Mouse (Mus musculus) megakaryocyte-erythroid progenitor cell, adult 5 weeks (primary cell): ENCODE measurements around the gene Gm10409. TPM values are rescaled to one million over a fixed set of nuclear protein-coding genes. Genes with fewer than 3 reads are reported as not detected.

Source experiments
- polyA plus RNA-seq: library from polyadenylated mRNA; stranded (reverse); fragments of >175 nt; gene quantifications from 2 replicates; pipeline ENCODE4 v1.2.3, GENCODE M21; 2012

Gm10409 gene
- not detected in 2 replicates for polyA plus RNA-seq

DNA sequence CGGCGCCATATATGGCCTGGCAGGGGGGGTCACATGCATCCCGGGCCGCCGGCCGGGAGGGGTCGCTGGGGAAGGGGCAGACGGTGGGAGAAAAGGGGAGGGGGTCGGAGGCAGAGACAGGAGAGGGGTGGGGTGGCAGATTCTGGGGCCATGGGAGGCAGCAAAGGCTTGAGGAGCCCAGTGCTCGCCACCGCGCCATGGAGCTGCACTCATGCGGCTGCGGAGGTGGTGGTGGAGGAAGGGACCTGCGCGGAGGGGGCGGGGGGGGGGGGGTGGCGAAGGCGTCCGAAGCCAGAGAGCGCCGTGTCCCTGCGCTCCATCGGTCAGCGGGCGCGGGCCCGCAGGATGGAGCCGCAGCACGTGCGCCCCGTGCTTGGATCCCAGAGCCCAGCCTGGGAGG lies at the start of gene Gm10409:
TSS of gene Gm10409 (plus strand) at position 301 of the 400 bp plus-strand sequence.

GRCm38 (mm10) chr14:3394793-3395192 lies 17.6 kb upstream of the Gm10409 start, which contains the start of gene Gm10413:
TSS of gene Gm10413 (plus strand) at chr14:3395093.

GRCm38 (mm10) chr14:3427803-3428202 lies 15.4 kb downstream of the Gm10409 start, which contains the start of gene Gm3005:
TSS of gene Gm3005 (plus strand) at chr14:3428103.

DNA sequence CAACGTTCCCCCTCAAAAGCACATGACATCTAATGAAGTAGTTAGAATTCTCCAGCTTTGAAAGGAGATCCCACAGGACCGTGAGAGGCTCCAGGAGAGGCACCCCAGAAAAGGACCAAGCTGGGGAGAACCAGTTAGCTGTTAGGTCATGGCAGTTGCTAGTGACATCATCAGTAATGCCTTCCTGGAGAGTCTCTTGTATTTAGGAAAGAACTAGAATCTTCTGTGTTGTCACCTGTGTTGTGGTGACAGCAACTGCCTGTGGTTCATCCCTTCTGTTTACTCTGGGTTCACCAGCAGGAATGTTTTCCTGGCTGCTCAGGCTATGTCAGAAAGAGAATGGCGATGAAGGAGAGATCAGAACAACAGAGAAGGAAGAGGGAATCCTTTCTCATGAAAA lies 36.7 kb downstream of the Gm10409 start, which contains the start of gene Gm10408:
TSS of gene Gm10408 (plus strand) at position 301 of the 400 bp plus-strand sequence.

Other genes starting within 250 kb of the Gm10409 start
- gene Gm5795, start 224.4 kb upstream of the Gm10409 start, polyA plus RNA-seq, result not detected in 2 replicates
- not detected in 2 replicates for gene D830030K20Rik, start 204.1 kb upstream of the Gm10409 start, polyA plus RNA-seq
- not detected in 2 replicates for gene Gm2956, start 80.0 kb upstream of the Gm10409 start, polyA plus RNA-seq
- not detected in 2 replicates for gene Gm10413, start 17.5 kb upstream of the Gm10409 start, polyA plus RNA-seq
- not detected in 2 replicates for gene Gm3005, start 15.5 kb downstream of the Gm10409 start, polyA plus RNA-seq
- not detected in 2 replicates for gene Gm10408, start 36.8 kb downstream of the Gm10409 start, polyA plus RNA-seq
- not detected in 2 replicates for gene Gm3012, start 221.9 kb downstream of the Gm10409 start, polyA plus RNA-seq
- gene Gm3020, start 239.4 kb downstream of the Gm10409 start, polyA plus RNA-seq, result not detected in 2 replicates